Mouse (Mus musculus) thymus, adult 2 months (tissue): ENCODE data around the gene Ppig.

Experiments used
- CTCF ChIP-seq: fragments of 200-500 bp; IDR thresholded peaks from 2 replicates; pipeline ENCODE4 v1.5.1; 2012; ENCODE audit warnings: mild to moderate bottlenecking, control low read depth, low read length, moderate library complexity, borderline replicate concordance; ENCODE audit not compliant: control insufficient read depth, poor library complexity, insufficient read depth; ENCODE audit errors: extremely low read depth
- POLR2A ChIP-seq: fragments of 200-500 bp; IDR thresholded peaks from 2 replicates; pipeline ENCODE4 v1.6.1; 2012; ENCODE audit warnings: mild to moderate bottlenecking, low read length, control low read depth, moderate library complexity; ENCODE audit not compliant: control insufficient read depth, poor library complexity, insufficient read depth; ENCODE audit errors: extremely low read depth

DNA sequence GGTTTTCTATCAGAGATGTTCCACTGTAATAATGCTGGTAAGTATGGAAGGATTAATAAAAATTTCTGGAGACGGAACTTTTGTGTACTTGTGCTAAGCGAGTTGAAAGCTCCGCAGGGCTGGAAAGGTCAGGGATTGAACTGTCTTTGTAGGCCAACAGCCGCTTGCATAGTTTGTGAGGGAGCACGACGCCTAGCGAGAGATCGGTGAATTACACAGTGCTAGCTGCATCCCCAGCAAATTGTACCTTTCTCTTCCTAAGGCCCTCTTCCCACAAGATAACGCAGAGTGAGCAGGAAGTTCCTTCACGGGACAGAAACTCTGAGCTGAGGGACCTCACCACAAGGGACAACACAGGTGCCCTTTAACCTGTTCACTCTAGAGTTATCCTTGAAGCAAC, 67.9 kb downstream of the Ppig start:
- peak; percentile 57; the same call in 1 of the 2 replicates for TF ChIP-seq CTCF
- no peak for TF ChIP-seq POLR2A
